Mouse (Mus musculus) liver, embryonic 15.5 days (tissue): ENCODE data around the gene Grm3. TPM values are rescaled to one million over a fixed set of nuclear protein-coding genes. Genes with fewer than 3 reads are reported as not detected.

Experiments used
- ATAC-seq: fragments of 200-750 bp; cut with Nextera tagmentation; 2 replicates; pipeline ENCODE4 v1.8.0; 2017; ENCODE audit warnings: moderate number of reproducible peaks, mild to moderate bottlenecking, moderate library complexity; ENCODE audit not compliant: insufficient read depth
- H3K27ac ChIP-seq: fragments of 300-500 bp; sonication (generic); replicated peaks from 2 replicates; pipeline ENCODE4 v1.5.1; 2015; ENCODE audit warnings: mild to moderate bottlenecking, inconsistent platforms
- H3K27me3 ChIP-seq: fragments of 300-500 bp; sonication (generic); 2 replicates; pipeline ENCODE4 v1.6.1; 2015; ENCODE audit warnings: mild to moderate bottlenecking, inconsistent platforms
- H3K36me3 ChIP-seq: fragments of 300-500 bp; sonication (generic); replicated peaks from 2 replicates; pipeline ENCODE4 v1.6.1; 2015; ENCODE audit warnings: moderate library complexity, mild to moderate bottlenecking, inconsistent platforms
- H3K4me1 ChIP-seq: fragments of 300-500 bp; sonication (generic); replicated peaks from 2 replicates; pipeline ENCODE4 v1.6.1; 2015; ENCODE audit warnings: inconsistent platforms
- H3K4me2 ChIP-seq: fragments of 300-500 bp; sonication (generic); 2 replicates; pipeline ENCODE4 v1.6.1; 2015; ENCODE audit warnings: moderate library complexity, mild to moderate bottlenecking, inconsistent platforms
- H3K4me3 ChIP-seq: fragments of 300-500 bp; sonication (generic); replicated peaks from 2 replicates; pipeline ENCODE4 v1.5.1; 2015; ENCODE audit warnings: mild to moderate bottlenecking, inconsistent platforms
- H3K9ac ChIP-seq: fragments of 300-500 bp; sonication (generic); 2 replicates; pipeline ENCODE4 v1.6.1; 2015; ENCODE audit warnings: moderate library complexity, mild to moderate bottlenecking, inconsistent platforms
- H3K9me3 ChIP-seq: fragments of 300-500 bp; sonication (generic); replicated peaks from 2 replicates; pipeline ENCODE4 v1.6.1; 2016; ENCODE audit warnings: inconsistent platforms
- WGBS: fragments of 180-500 bp; shearing (Covaris S2); methylation state at CpG from one replicate; pipeline ENCODE4 v1.1.7; 2015; ENCODE audit warnings: mixed read lengths; ENCODE audit not compliant: insufficient replicate concordance; 5-methylcytosine and 5-hydroxymethylcytosine counted together
- polyA plus RNA-seq: library from polyadenylated mRNA; unstranded; fragments of >200 nt; fragmentation: Nextera tagmentation; extraction: Ambion mirVana; gene quantifications from 2 replicates; pipeline ENCODE4 v1.2.1, GENCODE M21; 2015

Gene Grm3
- polyA plus RNA-seq, 1 experiment from 2014 or later = 0.06 TPM

DNA sequence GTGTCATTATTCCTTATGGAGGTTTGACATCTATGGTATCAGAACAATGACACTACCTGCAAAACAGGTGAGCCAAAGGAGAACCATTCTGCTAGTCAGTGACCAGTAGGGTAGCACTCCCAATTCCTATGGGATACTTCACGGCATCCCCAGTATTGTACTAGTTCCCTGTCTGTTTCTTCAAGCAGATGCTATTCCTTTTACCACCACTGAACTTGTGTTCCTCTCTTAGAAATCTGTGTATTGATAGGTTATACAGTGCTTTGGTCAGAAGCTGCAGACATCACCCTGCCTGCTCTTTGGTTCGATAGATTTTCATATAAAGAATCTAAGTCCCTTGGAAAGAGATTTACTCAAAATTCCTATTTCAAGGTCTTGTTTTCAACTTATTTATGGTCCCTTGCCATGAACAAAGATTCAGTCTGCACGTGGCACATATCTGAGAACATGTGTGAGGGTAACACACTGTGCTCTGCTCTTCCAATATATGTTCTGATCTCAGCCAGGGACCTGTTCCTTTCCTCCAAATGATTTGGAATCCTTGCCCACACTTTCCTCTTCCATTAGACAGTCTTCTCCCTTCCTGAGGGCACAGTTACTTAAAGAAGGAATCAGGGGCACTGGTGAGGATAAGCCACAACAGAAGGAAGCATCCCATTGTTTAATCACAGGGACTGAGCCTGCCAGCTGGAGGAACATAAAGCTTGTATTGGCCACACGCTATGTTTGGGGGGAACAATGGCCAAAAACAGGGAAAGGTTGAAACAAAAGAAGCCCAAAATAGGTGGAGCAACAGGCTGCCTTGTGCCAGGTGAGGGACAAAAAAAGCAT, 102.5 kb downstream of the Grm3 start:
- ATAC-seq = no peak
- no peaks in the 10 kb centered on the region for H3K9me3 ChIP-seq
- no peak overlapping the region for H3K9ac ChIP-seq
- no peaks in the 10 kb centered on the region for H3K27me3 ChIP-seq
- WGBS = 49% methylated on average over 4 of the region's 4 CpGs
- H3K4me2 ChIP-seq = no peak overlapping the region
- no peak overlapping the region for H3K27ac ChIP-seq
- H3K36me3 ChIP-seq = no peaks in the 10 kb centered on the region
- H3K4me1 ChIP-seq = no peaks in the 10 kb centered on the region
- no peak overlapping the region for H3K4me3 ChIP-seq

DNA sequence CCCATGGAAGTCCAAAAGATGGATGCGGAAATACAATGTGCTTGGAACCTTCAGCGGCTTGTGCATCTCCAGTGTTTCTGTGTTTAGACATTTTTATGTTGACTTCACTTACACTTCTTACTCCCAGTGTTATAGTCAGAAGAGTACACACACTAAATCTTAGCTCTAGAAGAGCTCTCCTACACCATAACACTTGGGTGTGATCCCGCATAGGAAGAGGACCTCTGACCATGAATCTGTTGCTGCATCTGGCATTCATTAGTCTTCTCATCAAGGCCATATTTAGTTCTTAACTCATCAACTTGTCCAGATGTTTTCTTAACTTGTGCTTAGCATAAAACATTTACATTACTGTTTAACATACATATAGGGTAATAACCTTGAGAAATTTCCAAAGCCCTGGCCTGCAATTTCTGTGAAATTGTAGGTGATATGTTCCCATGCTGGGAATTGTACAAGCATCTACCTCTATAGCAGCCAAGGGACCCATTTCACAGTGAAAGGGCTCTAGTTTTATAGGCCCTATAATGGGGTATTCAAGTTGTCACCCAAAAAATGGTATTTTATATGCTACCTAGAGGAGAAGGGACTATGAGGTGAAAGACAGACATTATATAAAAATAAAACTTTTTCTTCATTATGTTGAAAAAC, 103.4 kb downstream of the Grm3 start:
- H3K27me3 ChIP-seq = no peaks in the 10 kb centered on the region
- no peaks in the 10 kb centered on the region for H3K36me3 ChIP-seq
- H3K4me2 ChIP-seq = no peak overlapping the region
- no peaks in the 10 kb centered on the region for H3K4me1 ChIP-seq
- ATAC-seq = no peak
- H3K27ac ChIP-seq = no peak overlapping the region
- H3K9ac ChIP-seq = no peak overlapping the region
- 71% methylated on average over 3 of the region's 3 CpGs for WGBS
- no peaks in the 10 kb centered on the region for H3K9me3 ChIP-seq
- H3K4me3 ChIP-seq = no peak overlapping the region

DNA sequence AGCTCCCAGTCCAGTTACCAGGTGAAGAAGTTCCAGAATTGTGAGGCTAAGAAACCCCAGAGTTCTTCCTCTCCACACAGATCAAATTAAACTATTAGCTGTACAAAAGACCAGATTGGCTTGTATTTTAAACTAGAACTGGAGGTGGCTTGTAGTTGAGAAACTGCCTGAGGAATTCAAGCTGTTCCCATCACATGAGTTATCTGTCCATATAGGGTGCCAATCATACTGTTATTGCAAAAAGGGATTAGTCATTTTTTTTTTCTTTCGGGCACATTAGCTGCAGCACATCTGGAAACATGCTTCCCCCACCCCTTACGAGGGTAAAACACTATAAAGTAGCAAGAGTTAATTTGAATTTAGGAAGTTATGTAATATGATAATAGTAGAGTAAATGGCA, 145.9 kb downstream of the Grm3 start:
- Histone ChIP-seq H3K27me3 (no peaks in the 10 kb centered on the region), H3K9me3 (no peaks in the 10 kb centered on the region), H3K36me3 (no peaks in the 10 kb centered on the region), H3K4me3 (no peak overlapping the region), H3K9ac (no peak overlapping the region), H3K4me2 (no peak overlapping the region), H3K27ac (no peak overlapping the region), H3K4me1 (no peaks in the 10 kb centered on the region)
- no peak for ATAC-seq
- WGBS = 40% methylated on average over 2 of the region's 2 CpGs

DNA sequence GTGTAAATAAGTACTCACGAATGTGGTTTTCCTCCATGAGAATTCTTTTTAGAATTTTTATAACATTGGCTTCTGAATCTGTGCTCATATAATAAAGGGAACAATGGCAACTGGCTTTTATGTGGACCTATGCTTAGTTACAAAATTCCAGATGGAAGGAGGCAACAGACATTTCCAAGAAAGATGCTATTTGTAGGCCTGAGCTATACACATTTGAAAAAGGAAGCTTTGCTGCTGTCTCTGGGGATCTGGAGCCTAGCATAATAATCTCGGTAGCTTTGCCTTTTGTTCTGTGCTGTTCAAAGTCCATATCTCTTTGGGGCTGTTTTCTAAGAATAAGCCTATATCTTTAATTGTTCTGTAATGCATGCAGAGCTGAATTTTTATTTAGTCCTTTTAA, 146.4 kb downstream of the Grm3 start:
- H3K36me3 ChIP-seq = no peaks in the 10 kb centered on the region
- H3K4me3 ChIP-seq = no peak overlapping the region
- no peak for ATAC-seq
- 53% methylated on average over 2 of the region's 2 CpGs for WGBS
- H3K4me2 ChIP-seq = no peak overlapping the region
- H3K4me1 ChIP-seq = no peaks in the 10 kb centered on the region
- no peaks in the 10 kb centered on the region for H3K9me3 ChIP-seq
- H3K27me3 ChIP-seq = no peaks in the 10 kb centered on the region
- no peak overlapping the region for H3K9ac ChIP-seq
- no peak overlapping the region for H3K27ac ChIP-seq

DNA sequence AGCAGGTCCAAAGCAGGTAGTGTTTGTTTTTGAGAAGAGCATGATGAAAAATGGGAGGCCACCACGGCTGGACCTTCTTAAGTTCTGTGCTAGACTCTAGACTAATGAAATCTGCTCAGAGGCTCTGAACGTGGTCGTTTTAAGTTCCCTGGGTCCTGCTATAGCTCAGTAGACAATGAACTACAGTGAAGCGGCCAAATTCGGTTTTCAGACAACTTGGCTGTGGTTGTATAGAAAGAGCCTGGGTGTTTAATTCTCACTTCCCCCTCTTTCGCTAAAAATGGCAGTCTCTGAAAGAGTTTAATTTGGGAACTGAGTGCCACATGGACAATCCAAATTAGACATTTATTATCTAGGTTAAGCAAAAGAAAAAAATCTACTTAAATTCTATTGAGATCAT, 154.0 kb downstream of the Grm3 start:
- no peaks in the 10 kb centered on the region for H3K27me3 ChIP-seq
- no peak for ATAC-seq
- H3K9me3 ChIP-seq = no peaks in the 10 kb centered on the region
- no peak overlapping the region for H3K27ac ChIP-seq
- H3K4me1 ChIP-seq = no peaks in the 10 kb centered on the region
- no peak overlapping the region for H3K4me2 ChIP-seq
- H3K36me3 ChIP-seq = no peaks in the 10 kb centered on the region
- no peak overlapping the region for H3K9ac ChIP-seq
- H3K4me3 ChIP-seq = no peak overlapping the region
- WGBS = 60% methylated on average over 6 of the region's 6 CpGs

DNA sequence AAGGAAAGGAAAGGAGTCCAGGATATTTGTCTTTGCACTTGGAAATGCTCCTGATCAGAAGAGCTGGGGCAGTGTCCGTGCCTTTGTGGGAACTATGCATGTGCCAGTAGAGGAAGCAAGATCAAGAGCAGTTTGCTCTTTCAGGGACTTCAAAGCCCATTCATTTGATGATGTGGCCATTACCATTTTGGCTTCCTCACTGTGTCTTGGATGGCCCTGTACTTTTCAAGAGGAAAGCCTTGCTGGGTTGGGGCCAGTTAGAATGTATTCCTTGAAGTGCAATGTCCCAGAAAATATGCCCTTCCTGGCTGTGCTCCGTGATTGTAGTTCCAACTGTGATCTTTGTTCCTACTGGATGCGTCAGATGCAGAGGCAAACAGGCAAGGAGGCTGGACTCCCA, 167.3 kb downstream of the Grm3 start:
- no peaks in the 10 kb centered on the region for H3K4me1 ChIP-seq
- no peaks in the 10 kb centered on the region for H3K27me3 ChIP-seq
- no peak overlapping the region for H3K27ac ChIP-seq
- 38% methylated on average over 3 of the region's 3 CpGs for WGBS
- no peak overlapping the region for H3K4me3 ChIP-seq
- no peak overlapping the region for H3K9ac ChIP-seq
- ATAC-seq = no peak
- no peaks in the 10 kb centered on the region for H3K9me3 ChIP-seq
- H3K4me2 ChIP-seq = no peak overlapping the region
- H3K36me3 ChIP-seq = no peaks in the 10 kb centered on the region

DNA sequence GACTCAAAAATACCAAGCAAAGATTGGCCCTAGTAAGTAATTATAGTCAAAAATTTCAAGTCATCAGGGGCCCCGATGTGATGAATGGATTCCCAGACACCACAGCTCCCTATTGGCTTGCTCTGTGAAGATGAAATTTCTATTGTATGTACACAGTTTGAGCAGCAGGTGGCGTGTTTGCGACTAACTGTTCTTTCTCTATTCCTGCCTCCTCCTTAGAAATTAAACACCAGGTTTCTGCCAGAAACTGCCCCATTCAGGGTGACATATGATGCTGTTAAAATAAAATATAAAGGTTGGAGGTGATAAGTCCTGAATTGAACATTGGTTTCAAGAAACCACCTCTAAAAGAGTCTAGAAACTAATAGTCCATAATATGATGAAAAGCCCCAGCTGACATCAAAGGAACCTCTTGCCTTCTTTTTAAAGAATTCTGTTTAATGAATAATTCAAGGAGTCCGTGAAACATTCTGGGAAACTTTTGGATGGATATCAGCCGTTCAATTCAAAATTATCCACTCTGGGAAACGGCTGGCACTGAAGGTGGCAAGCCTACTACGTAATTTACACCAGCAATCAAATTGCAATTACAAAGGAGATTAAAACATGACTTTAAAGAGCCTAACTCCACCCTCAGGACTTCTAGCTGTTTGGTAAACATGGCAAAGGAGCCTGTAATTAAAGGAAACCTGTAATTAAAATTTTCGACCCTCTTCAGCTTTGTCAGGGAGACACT, 184.0 kb downstream of the Grm3 start:
- Histone ChIP-seq H3K36me3 (no peaks in the 10 kb centered on the region), H3K27me3 (no peaks in the 10 kb centered on the region), H3K9ac (no peak overlapping the region), H3K4me2 (no peak overlapping the region), H3K4me1 (no peaks in the 10 kb centered on the region), H3K4me3 (no peak overlapping the region), H3K9me3 (no peaks in the 10 kb centered on the region), H3K27ac (no peak overlapping the region)
- 32% methylated on average over 8 of the region's 8 CpGs for WGBS
- ATAC-seq = no peak

DNA sequence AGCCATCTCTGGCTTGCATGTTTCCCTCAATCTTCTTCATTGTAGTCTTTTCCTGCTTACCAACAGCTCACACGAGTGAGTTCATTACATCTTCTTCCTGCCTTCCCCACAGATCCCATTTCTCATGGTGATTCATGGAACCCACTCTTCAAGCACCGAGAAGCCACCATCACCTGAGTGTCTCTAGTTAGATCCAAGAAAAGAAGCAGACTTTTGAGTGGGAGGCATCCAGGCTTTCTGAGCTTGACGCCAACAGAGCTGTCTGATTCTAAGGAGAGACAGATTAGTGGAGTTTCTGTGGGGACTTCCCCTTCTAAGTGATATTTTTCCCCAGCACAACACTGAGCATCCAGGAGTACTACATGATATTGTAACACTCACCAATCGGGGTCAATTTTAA, 199.5 kb downstream of the Grm3 start:
- 44% methylated on average over 4 of the region's 4 CpGs for WGBS
- Histone ChIP-seq H3K27me3 (no peaks in the 10 kb centered on the region), H3K4me1 (no peaks in the 10 kb centered on the region), H3K4me2 (no peak overlapping the region), H3K9ac (no peak overlapping the region), H3K27ac (no peak overlapping the region), H3K36me3 (no peaks in the 10 kb centered on the region), H3K9me3 (no peaks in the 10 kb centered on the region), H3K4me3 (no peak overlapping the region)
- ATAC-seq = no peak

DNA sequence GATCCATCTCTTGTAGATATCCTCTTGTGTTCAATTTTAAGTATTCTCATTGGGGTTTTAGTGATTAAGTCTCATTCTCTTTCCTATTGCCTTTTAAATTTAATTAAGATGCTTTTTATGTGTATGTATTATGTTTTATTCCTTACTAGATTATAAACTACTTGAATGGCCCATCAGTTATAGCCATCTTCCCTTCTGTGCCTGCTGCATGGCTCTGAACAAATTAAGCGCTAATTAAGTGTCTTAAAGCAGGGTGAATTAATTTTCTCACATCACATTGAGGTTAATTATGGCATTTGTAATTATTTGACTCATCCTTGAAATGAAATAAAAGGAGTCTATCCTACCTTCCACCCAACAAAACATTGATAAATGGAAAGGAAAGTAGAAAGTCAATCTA, 213.9 kb downstream of the Grm3 start:
- Histone ChIP-seq H3K36me3 (no peaks in the 10 kb centered on the region), H3K27ac (no peak overlapping the region), H3K9ac (no peak overlapping the region), H3K4me2 (no peak overlapping the region), H3K4me3 (no peak overlapping the region), H3K27me3 (no peaks in the 10 kb centered on the region), H3K4me1 (no peaks in the 10 kb centered on the region), H3K9me3 (no peaks in the 10 kb centered on the region)
- no peak for ATAC-seq
- WGBS = 49% methylated on average over 1 of the region's 1 CpGs

DNA sequence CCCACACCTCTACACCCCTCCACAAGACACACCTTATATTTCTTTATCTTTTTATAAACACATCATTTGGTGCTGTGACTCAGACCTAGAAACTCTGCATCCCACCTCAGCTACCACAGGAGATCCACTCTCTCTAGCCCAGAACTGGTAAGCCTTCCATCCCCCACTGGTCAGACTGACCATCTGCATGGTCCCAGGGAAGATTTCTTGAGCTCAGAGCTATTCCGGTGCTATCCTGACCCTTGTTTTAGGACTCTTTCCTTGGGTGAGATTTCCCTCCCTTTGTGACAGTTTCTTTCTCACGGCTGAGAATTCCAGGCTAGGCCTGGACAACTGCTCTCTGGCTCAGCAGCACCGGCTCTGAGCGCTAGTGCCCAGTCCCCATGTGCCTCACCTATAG, 227.7 kb downstream of the Grm3 start:
- no peak for ATAC-seq
- Histone ChIP-seq H3K27me3 (no peaks in the 10 kb centered on the region), H3K9me3 (no peaks in the 10 kb centered on the region), H3K4me3 (no peak overlapping the region), H3K4me2 (no peak overlapping the region), H3K4me1 (no peaks in the 10 kb centered on the region), H3K9ac (no peak overlapping the region), H3K36me3 (no peaks in the 10 kb centered on the region), H3K27ac (no peak overlapping the region)
- WGBS = 78% methylated on average over 4 of the region's 4 CpGs

DNA sequence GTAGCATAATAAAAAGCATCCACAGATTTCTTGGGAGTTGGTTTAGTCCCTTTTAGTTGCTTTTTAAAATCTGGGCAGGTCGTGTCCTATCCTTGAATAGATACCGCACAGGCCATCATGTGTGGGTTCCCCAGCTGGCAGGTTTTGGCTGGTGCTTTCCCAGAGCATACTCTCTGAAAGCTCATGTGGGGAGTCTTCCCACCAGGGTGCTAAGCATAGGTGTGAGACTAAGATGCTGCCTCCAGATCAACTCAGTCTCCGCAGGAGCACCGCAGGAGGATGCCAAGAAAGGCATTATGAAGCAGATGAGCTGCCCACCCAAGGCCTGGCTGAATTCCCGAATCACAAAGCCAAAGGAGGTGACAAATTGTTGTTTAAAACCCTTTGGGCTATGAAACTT, 229.5 kb downstream of the Grm3 start:
- Histone ChIP-seq H3K9me3 (no peaks in the 10 kb centered on the region), H3K9ac (no peak overlapping the region), H3K36me3 (no peaks in the 10 kb centered on the region), H3K4me2 (no peak overlapping the region), H3K27ac (no peak overlapping the region), H3K4me1 (no peaks in the 10 kb centered on the region), H3K4me3 (no peak overlapping the region), H3K27me3 (no peaks in the 10 kb centered on the region)
- no peak for ATAC-seq
- whole genome bisulfite sequencing = 26% methylated on average over 5 of the region's 5 CpGs
